Mouse (Mus musculus) macrophage (primary cell): Measurements from ENCODE around the gene Prdm9. TPM values are rescaled to one million over a fixed set of nuclear protein-coding genes. Genes with fewer than 3 reads are reported as not detected.

Experiments
- H3K27ac ChIP-seq: fragments of 350-480 bp; formaldehyde crosslinking; 2 replicates; pipeline ENCODE4 v1.9.0; 2021
- H3K36me3 ChIP-seq: fragments of 350-480 bp; formaldehyde crosslinking; 2 replicates; pipeline ENCODE4 v1.9.0; 2021; ENCODE audit errors: inconsistent target
- H3K4me3 ChIP-seq: fragments of 350-480 bp; formaldehyde crosslinking; 2 replicates; pipeline ENCODE4 v1.9.0; 2021; ENCODE audit errors: inconsistent target
- H3K79me2 ChIP-seq: fragments of 350-480 bp; formaldehyde crosslinking; 2 replicates; pipeline ENCODE4 v1.9.0; 2021; ENCODE audit errors: inconsistent target
- WGBS: methylation state at CpG from one replicate; pipeline ENCODE4 v1.1.7; 2026; ENCODE audit warnings: inconsistent platforms; ENCODE audit not compliant: missing documents; 5-methylcytosine and 5-hydroxymethylcytosine counted together
- polyA plus RNA-seq: library from polyadenylated mRNA; stranded (reverse); fragments of 250-400 nt; gene quantifications from 3 replicates; pipeline ENCODE4 v1.2.4, GENCODE M21; 2018; ENCODE audit warnings: inconsistent platforms

Gene Prdm9
- polyA plus RNA-seq, 1 experiment from 2014 or later = 3.1 TPM

- Histone ChIP-seq H3K27ac (peak within 1 kb of the TSS; percentile 68), H3K4me3 (peak within 1 kb of the TSS; percentile 92)
- under 1% methylated on average over 63 of the region's 63 CpGs for WGBS
Observed at GRCm38 (mm10) chr17:15499656-15500394, 64.3 kb downstream of the Prdm9 start, which contains the start of the genes Psmb1 and Tbp. Psmb1 (minus strand) TSS chr17:15499751. Tbp (plus strand) TSS chr17:15499888.

GRCm38 (mm10) chr17:15498753-15499113 lies 65.4 kb downstream of the Prdm9 start:
- H3K27ac ChIP-seq = peak overlapping the region; percentile 68

More at GRCm38 (mm10) chr17:15499656-15500394, 64.3 kb downstream of the Prdm9 start, which contains the start of the genes Psmb1 and Tbp:
- H3K36me3 ChIP-seq = peaks cover 19% of the 10 kb centered on the region
- peaks cover 63% of the 10 kb centered on the region for H3K79me2 ChIP-seq

GRCm38 (mm10) chr17:15497882-15498752 lies 66.0 kb downstream of the Prdm9 start:
- WGBS = 2% methylated on average over 50 of the region's 50 CpGs
- peaks cover 80% of the 10 kb centered on the region for H3K79me2 ChIP-seq

More at GRCm38 (mm10) chr17:15498753-15499113, 65.4 kb downstream of the Prdm9 start:
- Histone ChIP-seq H3K36me3 (peaks cover 18% of the 10 kb centered on the region), H3K79me2 (peaks cover 74% of the 10 kb centered on the region), H3K4me3 (peak overlapping the region; percentile 92)
- WGBS = 65% methylated on average over 7 of the region's 7 CpGs

More at GRCm38 (mm10) chr17:15497882-15498752, 66.0 kb downstream of the Prdm9 start:
- Histone ChIP-seq H3K36me3 (peaks cover 19% of the 10 kb centered on the region), H3K4me3 (peak overlapping the region; percentile 92), H3K27ac (peak overlapping the region; percentile 68)

Other genes with a start within 250 kb of the Prdm9 start
- 0.17 to 0.38 TPM in 2 of 3 replicates, not detected in the other for gene Dll1, start 187.5 kb downstream of the Prdm9 start, polyA plus RNA-seq
- gene Fam120b, start 168.2 kb downstream of the Prdm9 start, polyA plus RNA-seq = 12.4 to 20.1 TPM (median 14.3 TPM) in 3 replicates
- 70.7 to 115 TPM (median 101 TPM) in 3 replicates for gene Psmb1, start 64.6 kb downstream of the Prdm9 start, polyA plus RNA-seq
- 15.5 to 29.0 TPM (median 16.5 TPM) in 3 replicates for gene Tbp, start 64.5 kb downstream of the Prdm9 start, polyA plus RNA-seq
- gene Pdcd2, start 37.1 kb downstream of the Prdm9 start, polyA plus RNA-seq = 21.6 to 26.8 TPM (median 23.6 TPM) in 3 replicates
- gene Chd1, start 140.6 kb upstream of the Prdm9 start, polyA plus RNA-seq = 15.8 to 24.4 TPM (median 18.6 TPM) in 3 replicates